Mouse (Mus musculus) lung, postnatal 14 days (tissue): ENCODE results near the gene Gstt4.

Experiments
- DNase-seq: peaks from one replicate; pipeline ENCODE4 v3.0.0; 2021

Gstt4 gene

GRCm38 (mm10) chr10:75835761-75836531 is 13.6 kb upstream of the Gstt4 start:
- no peak for DNase-seq

- peak; percentile 60 for DNase-seq
Measured at GRCm38 (mm10) chr10:75835307-75835706, 13.0 kb upstream of the Gstt4 start.

- DNase-seq: no peak
Measured at GRCm38 (mm10) chr10:75834721-75835120, 12.4 kb upstream of the Gstt4 start.

GRCm38 (mm10) chr10:75834250-75834649 is 11.9 kb upstream of the Gstt4 start:
- peak; percentile 81 for DNase-seq

GRCm38 (mm10) chr10:75833456-75834080 is 11.2 kb upstream of the Gstt4 start:
- peak; percentile 35 for DNase-seq

GRCm38 (mm10) chr10:75832272-75832895 is 10.0 kb upstream of the Gstt4 start:
- DNase-seq: peak; percentile 78

- DNase-seq: no peak
Measured at GRCm38 (mm10) chr10:75830275-75830670, 7.9 kb upstream of the Gstt4 start.

- DNase-seq: no peak
Measured at GRCm38 (mm10) chr10:75829529-75830274, 7.4 kb upstream of the Gstt4 start.

GRCm38 (mm10) chr10:75828500-75828931 is 6.2 kb upstream of the Gstt4 start:
- DNase-seq: peak; percentile 28

- peak; percentile 32 for DNase-seq
Measured at GRCm38 (mm10) chr10:75827668-75828360, 5.5 kb upstream of the Gstt4 start.

- DNase-seq: no peak
Measured at GRCm38 (mm10) chr10:75824530-75824929, 2.2 kb upstream of the Gstt4 start.

- no peak for DNase-seq
Measured at GRCm38 (mm10) chr10:75823782-75824181, 1.4 kb upstream of the Gstt4 start.

GRCm38 (mm10) chr10:75819882-75820281 is 2.5 kb downstream of the Gstt4 start:
- DNase-seq: no peak

- DNase-seq: no peak
Measured at GRCm38 (mm10) chr10:75818641-75819040, 3.7 kb downstream of the Gstt4 start.

GRCm38 (mm10) chr10:75804217-75804616 is 18.1 kb downstream of the Gstt4 start:
- no peak for DNase-seq

- peak; percentile 69 for DNase-seq
Measured at GRCm38 (mm10) chr10:75798176-75798696, 24.1 kb downstream of the Gstt4 start, which contains the start of gene Gstt1. Gene Gstt1 (minus strand): TSS chr10:75798584.

- DNase-seq: peak; percentile 61
Measured at GRCm38 (mm10) chr10:75797619-75798175, 24.6 kb downstream of the Gstt4 start.

GRCm38 (mm10) chr10:75796731-75797516 is 25.4 kb downstream of the Gstt4 start:
- DNase-seq: peak; percentile 41

- DNase-seq: peak; percentile 40
Measured at GRCm38 (mm10) chr10:75794880-75795279, 27.5 kb downstream of the Gstt4 start.

GRCm38 (mm10) chr10:75790773-75791172 is 31.6 kb downstream of the Gstt4 start:
- no peak for DNase-seq

GRCm38 (mm10) chr10:75789841-75790240 is 32.5 kb downstream of the Gstt4 start:
- DNase-seq: no peak
